Mouse (Mus musculus) kidney, adult 9 months (tissue): ENCODE results near the gene Rabep2.

Experiments
- DNase-seq: peaks from one replicate; pipeline ENCODE4 v3.0.0; 2022

Gene Rabep2

GRCm38 (mm10) chr7:126435801-126436200 lies 7.2 kb downstream of the Rabep2 start:
- DNase-seq: no peak

- peak; percentile 56 for DNase-seq
These were observed 8.3 kb downstream of the Rabep2 start for GRCm38 (mm10) chr7:126436851-126437250.

GRCm38 (mm10) chr7:126440134-126440533 lies 11.6 kb downstream of the Rabep2 start:
- DNase-seq: no peak

GRCm38 (mm10) chr7:126443997-126444396 lies 15.4 kb downstream of the Rabep2 start:
- no peak for DNase-seq

- DNase-seq: no peak
These were observed 16.0 kb downstream of the Rabep2 start for GRCm38 (mm10) chr7:126444536-126444935.

- no peak for DNase-seq
These were observed 16.7 kb downstream of the Rabep2 start for GRCm38 (mm10) chr7:126445104-126445815.

- DNase-seq: no peak
These were observed 17.7 kb downstream of the Rabep2 start for GRCm38 (mm10) chr7:126446217-126446616.

- DNase-seq: no peak
These were observed 19.9 kb downstream of the Rabep2 start for GRCm38 (mm10) chr7:126448481-126448880.

- no peak for DNase-seq
These were observed 21.4 kb downstream of the Rabep2 start for GRCm38 (mm10) chr7:126449991-126450390.

- DNase-seq: no peak
These were observed 22.1 kb downstream of the Rabep2 start for GRCm38 (mm10) chr7:126450641-126451040.

- DNase-seq: no peak
These were observed 23.7 kb downstream of the Rabep2 start for GRCm38 (mm10) chr7:126452244-126452643.

- no peak for DNase-seq
These were observed 25.3 kb downstream of the Rabep2 start for GRCm38 (mm10) chr7:126453861-126454260.

GRCm38 (mm10) chr7:126455242-126455641 lies 26.7 kb downstream of the Rabep2 start:
- no peak for DNase-seq

GRCm38 (mm10) chr7:126456382-126457266 lies 28.1 kb downstream of the Rabep2 start:
- DNase-seq: no peak

GRCm38 (mm10) chr7:126458225-126458624 lies 29.7 kb downstream of the Rabep2 start:
- no peak for DNase-seq

GRCm38 (mm10) chr7:126458844-126459618 lies 30.5 kb downstream of the Rabep2 start:
- DNase-seq: no peak

- no peak for DNase-seq
These were observed 32.3 kb downstream of the Rabep2 start for GRCm38 (mm10) chr7:126460623-126461399.

- DNase-seq: no peak
These were observed 33.1 kb downstream of the Rabep2 start for GRCm38 (mm10) chr7:126461626-126462025.

- no peak for DNase-seq
These were observed 34.4 kb downstream of the Rabep2 start, which contains the start of gene Atp2a1 for GRCm38 (mm10) chr7:126463004-126463403. Gene Atp2a1 (minus strand): TSS chr7:126463108.

GRCm38 (mm10) chr7:126463547-126463946 lies 35.0 kb downstream of the Rabep2 start:
- DNase-seq: no peak

GRCm38 (mm10) chr7:126464121-126464520 lies 35.6 kb downstream of the Rabep2 start:
- no peak for DNase-seq

GRCm38 (mm10) chr7:126464836-126465235 lies 36.3 kb downstream of the Rabep2 start:
- DNase-seq: no peak
